Mouse (Mus musculus): ENCODE data around the gene Itgb5. TPM values are rescaled to one million over a fixed set of nuclear protein-coding genes. Genes with fewer than 3 reads are reported as not detected.

Itgb5 gene
- polyA plus RNA-seq, 1 experiment from 2014 or later: 61.4 TPM

- Histone ChIP-seq H3K9me3 (replicated peaks) (no peaks in the 10 kb centered on the region), H3K4me1 (replicated peaks) (peaks cover 48% of the 10 kb centered on the region), H3K4me2 (peak overlapping the region; percentile 67), H3K4me3 (peak overlapping the region; percentile 40), H3K36me3 (no peaks in the 10 kb centered on the region), H3K27me3 (no peaks in the 10 kb centered on the region), H3K27ac (peak overlapping the region; percentile 79), H3K9ac (peak overlapping the region; percentile 54)
- ATAC-seq (replicated peaks; ENCODE audit: insufficient number of reproducible peaks, insufficient read depth, low FRiP score, low read depth): no peak
- 19% methylated on average over 5 of the region's 5 CpGs for WGBS
These were observed 3.9 kb downstream of the Itgb5 start for GRCm38 (mm10) chr16:33833429-33833753.

DNA sequence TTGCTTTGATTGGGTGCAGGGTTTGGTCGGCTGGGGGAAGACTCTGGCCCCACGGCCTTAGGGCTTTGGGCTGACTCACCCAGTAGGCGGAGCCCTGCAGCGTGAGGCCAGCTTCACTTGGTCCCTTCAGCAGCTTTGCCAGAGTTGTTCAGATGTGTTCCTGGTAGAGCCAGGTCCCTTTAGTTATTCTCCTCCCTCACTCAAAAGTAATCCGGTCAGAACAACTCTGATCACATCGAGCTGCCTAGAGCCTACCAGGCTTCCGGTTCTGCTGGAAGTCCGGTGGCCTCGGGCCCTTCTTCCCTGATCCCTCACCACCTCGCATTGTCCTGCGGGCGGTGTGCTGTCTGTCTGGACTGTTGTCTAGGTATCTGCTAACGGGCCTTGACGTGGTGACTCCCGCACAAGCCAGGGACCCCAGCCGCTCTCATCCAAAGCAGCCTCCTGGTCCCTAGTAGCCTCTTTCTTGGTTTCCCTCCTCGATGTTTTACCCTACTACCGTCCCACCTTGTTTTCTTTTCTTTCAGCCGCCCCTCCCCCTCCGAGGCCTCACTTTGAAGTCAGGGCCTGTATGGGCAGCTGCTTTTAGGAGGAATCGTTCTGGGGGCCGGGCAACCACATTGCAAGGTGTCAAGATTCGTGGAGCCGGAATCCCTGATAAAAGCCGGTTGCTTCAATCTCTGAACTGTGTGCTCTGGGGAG lies 4.5 kb downstream of the Itgb5 start:
- Histone ChIP-seq H3K27ac (peak overlapping the region; percentile 79), H3K4me2 (peak overlapping the region; percentile 67), H3K9me3 (replicated peaks) (no peaks in the 10 kb centered on the region), H3K4me3 (peak overlapping the region; percentile 40), H3K27me3 (no peaks in the 10 kb centered on the region), H3K4me1 (replicated peaks) (peaks cover 48% of the 10 kb centered on the region), H3K9ac (peak overlapping the region; percentile 54), H3K36me3 (no peaks in the 10 kb centered on the region)
- ATAC-seq (replicated peaks; ENCODE audit: insufficient number of reproducible peaks, insufficient read depth, low FRiP score, low read depth): no peak; the same call in 1 of the 2 replicates
- WGBS: 4% methylated on average over 25 of the region's 25 CpGs

DNA sequence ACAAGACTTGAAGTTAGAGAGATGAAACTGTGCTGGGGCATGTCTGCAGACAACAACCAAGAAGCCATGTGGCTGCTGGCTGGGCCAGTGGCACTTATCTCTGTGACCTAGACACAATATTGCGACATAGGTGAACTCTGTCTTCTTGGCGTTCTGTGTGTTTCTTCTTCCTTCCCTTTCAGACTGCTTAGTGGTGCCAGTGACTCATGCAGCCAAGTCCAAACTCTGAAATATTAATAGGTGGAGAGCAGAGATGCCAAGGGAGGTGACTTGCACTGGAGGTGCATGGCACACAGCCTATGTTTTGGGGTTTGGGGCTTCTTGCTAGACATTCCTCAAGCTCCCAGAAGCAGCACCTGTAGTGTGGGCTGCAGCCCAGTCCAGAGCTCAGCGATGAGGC lies 7.2 kb downstream of the Itgb5 start:
- WGBS: 60% methylated on average over 3 of the region's 3 CpGs
- Histone ChIP-seq H3K36me3 (no peaks in the 10 kb centered on the region), H3K4me1 (replicated peaks) (peaks cover 46% of the 10 kb centered on the region), H3K27ac (no peak overlapping the region), H3K9ac (no peak overlapping the region), H3K4me2 (no peak overlapping the region), H3K4me3 (no peak overlapping the region), H3K9me3 (replicated peaks) (no peaks in the 10 kb centered on the region), H3K27me3 (no peaks in the 10 kb centered on the region)
- no peak for ATAC-seq (replicated peaks; ENCODE audit: insufficient number of reproducible peaks, insufficient read depth, low FRiP score, low read depth)

DNA sequence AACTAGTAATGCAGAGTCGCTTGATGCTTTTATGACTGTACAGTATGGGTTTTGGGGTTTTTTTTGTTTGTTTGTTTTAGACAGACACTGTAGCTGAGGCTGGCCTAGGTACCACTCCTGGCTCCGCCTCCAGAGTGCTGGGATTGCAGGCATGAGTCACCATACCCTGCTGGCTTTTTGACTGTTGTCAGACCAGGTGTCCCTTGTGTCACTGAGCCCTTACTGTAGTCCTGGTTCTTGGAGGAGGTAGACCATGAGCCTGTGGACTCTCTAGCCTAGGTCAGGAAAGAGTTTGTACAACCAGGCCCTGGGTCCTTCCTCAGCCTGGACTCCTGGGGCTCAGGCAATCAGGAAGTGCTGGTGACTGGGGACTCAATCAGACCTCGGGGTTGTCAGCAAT lies 7.7 kb downstream of the Itgb5 start:
- H3K9ac ChIP-seq: no peak overlapping the region
- H3K36me3 ChIP-seq: no peaks in the 10 kb centered on the region
- no peak overlapping the region for H3K27ac ChIP-seq
- ATAC-seq (replicated peaks; ENCODE audit: insufficient number of reproducible peaks, insufficient read depth, low FRiP score, low read depth): no peak
- peaks cover 43% of the 10 kb centered on the region for H3K4me1 ChIP-seq (replicated peaks)
- no peaks in the 10 kb centered on the region for H3K9me3 ChIP-seq (replicated peaks)
- no peak overlapping the region for H3K4me3 ChIP-seq
- H3K27me3 ChIP-seq: no peaks in the 10 kb centered on the region
- H3K4me2 ChIP-seq: no peak overlapping the region
- WGBS: 65% methylated on average over 3 of the region's 3 CpGs

DNA sequence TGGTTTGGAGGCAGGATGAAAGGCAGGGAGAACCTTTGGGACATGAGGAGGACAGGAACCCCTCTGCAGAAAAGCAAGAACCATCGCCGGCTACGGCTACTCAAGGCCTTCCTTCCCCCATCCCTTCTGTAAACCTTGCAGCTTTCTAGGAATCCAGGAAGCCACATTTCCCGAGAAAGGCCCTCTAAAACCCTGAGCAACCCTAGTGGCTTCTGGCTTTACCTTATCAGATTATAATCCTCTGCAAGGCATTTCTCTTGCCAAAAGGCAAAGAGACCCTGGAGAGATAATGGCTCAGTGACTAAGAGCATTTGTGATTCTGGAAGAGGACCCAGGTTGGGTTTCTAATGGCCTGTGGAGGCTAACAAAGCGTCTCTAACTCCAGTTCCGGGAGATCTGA lies 11.2 kb downstream of the Itgb5 start:
- no peak for ATAC-seq (replicated peaks; ENCODE audit: insufficient number of reproducible peaks, insufficient read depth, low FRiP score, low read depth)
- no peak overlapping the region for H3K4me3 ChIP-seq
- peaks cover 22% of the 10 kb centered on the region for H3K4me1 ChIP-seq (replicated peaks)
- H3K4me2 ChIP-seq: no peak overlapping the region
- H3K27ac ChIP-seq: no peak overlapping the region
- H3K9ac ChIP-seq: no peak overlapping the region
- no peaks in the 10 kb centered on the region for H3K27me3 ChIP-seq
- H3K9me3 ChIP-seq (replicated peaks): no peaks in the 10 kb centered on the region
- 56% methylated on average over 6 of the region's 6 CpGs for WGBS
- no peaks in the 10 kb centered on the region for H3K36me3 ChIP-seq

- no peak overlapping the region for H3K4me3 ChIP-seq
- peaks cover 8% of the 10 kb centered on the region for H3K36me3 ChIP-seq
- no peak overlapping the region for H3K9ac ChIP-seq
- no peaks in the 10 kb centered on the region for H3K27me3 ChIP-seq
- H3K4me1 ChIP-seq (replicated peaks): peaks cover 21% of the 10 kb centered on the region
- 70% methylated on average over 12 of the region's 12 CpGs for WGBS
- no peak overlapping the region for H3K27ac ChIP-seq
- no peaks in the 10 kb centered on the region for H3K9me3 ChIP-seq (replicated peaks)
- H3K4me2 ChIP-seq: no peak overlapping the region
- no peak for ATAC-seq (replicated peaks; ENCODE audit: insufficient number of reproducible peaks, insufficient read depth, low FRiP score, low read depth)
These were observed 12.8 kb downstream of the Itgb5 start for GRCm38 (mm10) chr16:33842081-33842880.

GRCm38 (mm10) chr16:33844150-33844611 lies 14.7 kb downstream of the Itgb5 start:
- Histone ChIP-seq H3K9ac (no peak overlapping the region), H3K4me2 (no peak overlapping the region), H3K4me1 (replicated peaks) (peaks cover 15% of the 10 kb centered on the region), H3K4me3 (no peak overlapping the region), H3K36me3 (peaks cover 8% of the 10 kb centered on the region), H3K27ac (no peak overlapping the region), H3K9me3 (replicated peaks) (no peaks in the 10 kb centered on the region), H3K27me3 (no peaks in the 10 kb centered on the region)
- WGBS: 66% methylated on average over 4 of the region's 4 CpGs
- ATAC-seq (replicated peaks; ENCODE audit: insufficient number of reproducible peaks, insufficient read depth, low FRiP score, low read depth): no peak

- no peaks in the 10 kb centered on the region for H3K9me3 ChIP-seq (replicated peaks)
- no peak overlapping the region for H3K27ac ChIP-seq
- peaks cover 8% of the 10 kb centered on the region for H3K36me3 ChIP-seq
- no peak for ATAC-seq (replicated peaks; ENCODE audit: insufficient number of reproducible peaks, insufficient read depth, low FRiP score, low read depth)
- H3K9ac ChIP-seq: no peak overlapping the region
- H3K4me2 ChIP-seq: no peak overlapping the region
- 84% methylated on average over 6 of the region's 6 CpGs for WGBS
- H3K27me3 ChIP-seq: no peaks in the 10 kb centered on the region
- no peak overlapping the region for H3K4me3 ChIP-seq
- peaks cover 15% of the 10 kb centered on the region for H3K4me1 ChIP-seq (replicated peaks)
These were observed 15.4 kb downstream of the Itgb5 start for GRCm38 (mm10) chr16:33844866-33845265.

DNA sequence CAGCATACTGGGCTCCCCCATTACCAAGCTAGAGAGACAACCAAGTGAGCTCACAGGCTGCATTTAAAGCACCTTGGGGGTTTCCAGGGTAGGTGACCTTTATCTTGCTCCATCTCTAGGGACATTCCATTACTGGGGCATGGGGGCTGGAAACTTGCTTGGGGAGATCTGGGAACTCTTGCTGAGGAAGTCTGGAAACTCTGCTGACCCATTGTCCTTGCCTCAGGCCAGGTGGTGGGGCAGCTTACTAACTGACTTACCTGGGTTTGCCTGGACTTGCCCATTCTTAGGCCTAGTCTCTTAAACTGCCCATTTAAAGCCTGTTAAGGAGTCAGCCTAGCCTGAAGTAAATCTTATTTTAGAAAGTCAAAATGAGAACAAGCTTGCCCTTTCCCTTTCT lies 23.8 kb downstream of the Itgb5 start:
- Histone ChIP-seq H3K4me3 (no peak overlapping the region), H3K36me3 (peaks cover 5% of the 10 kb centered on the region; the same call in 1 of the 2 replicates), H3K9ac (no peak overlapping the region), H3K27me3 (no peaks in the 10 kb centered on the region), H3K4me1 (replicated peaks) (no peaks in the 10 kb centered on the region; the same call in 1 of the 2 replicates), H3K9me3 (replicated peaks) (no peaks in the 10 kb centered on the region), H3K4me2 (no peak overlapping the region), H3K27ac (no peak overlapping the region)
- no peak for ATAC-seq (replicated peaks; ENCODE audit: insufficient number of reproducible peaks, insufficient read depth, low FRiP score, low read depth)

DNA sequence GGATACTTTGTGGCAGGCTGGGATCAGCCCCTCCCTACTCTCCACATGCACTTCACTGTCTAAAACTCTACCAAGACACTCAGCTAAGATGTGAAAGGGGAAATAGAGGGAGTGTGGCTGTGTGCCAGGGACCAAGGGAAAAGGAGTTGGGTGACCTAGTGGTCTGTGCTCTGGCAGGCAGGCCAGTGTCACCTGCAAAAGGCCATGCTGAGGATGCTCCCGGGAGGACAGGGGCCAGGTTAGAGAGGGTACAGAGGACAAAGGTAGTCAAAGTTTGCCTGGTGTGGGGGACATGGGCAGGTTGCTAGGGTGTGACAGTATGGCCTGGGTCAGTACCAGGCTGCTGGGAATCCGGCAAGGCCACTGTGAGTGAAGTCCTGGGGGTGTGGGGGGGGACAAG lies 29.3 kb downstream of the Itgb5 start:
- H3K9me3 ChIP-seq (replicated peaks): no peaks in the 10 kb centered on the region
- no peaks in the 10 kb centered on the region for H3K36me3 ChIP-seq
- 76% methylated on average over 2 of the region's 2 CpGs for WGBS
- no peak overlapping the region for H3K4me2 ChIP-seq
- no peak for ATAC-seq (replicated peaks; ENCODE audit: insufficient number of reproducible peaks, insufficient read depth, low FRiP score, low read depth)
- peaks cover 26% of the 10 kb centered on the region for H3K4me1 ChIP-seq (replicated peaks)
- no peak overlapping the region for H3K4me3 ChIP-seq
- H3K9ac ChIP-seq: no peak overlapping the region
- no peak overlapping the region for H3K27ac ChIP-seq
- no peaks in the 10 kb centered on the region for H3K27me3 ChIP-seq

DNA sequence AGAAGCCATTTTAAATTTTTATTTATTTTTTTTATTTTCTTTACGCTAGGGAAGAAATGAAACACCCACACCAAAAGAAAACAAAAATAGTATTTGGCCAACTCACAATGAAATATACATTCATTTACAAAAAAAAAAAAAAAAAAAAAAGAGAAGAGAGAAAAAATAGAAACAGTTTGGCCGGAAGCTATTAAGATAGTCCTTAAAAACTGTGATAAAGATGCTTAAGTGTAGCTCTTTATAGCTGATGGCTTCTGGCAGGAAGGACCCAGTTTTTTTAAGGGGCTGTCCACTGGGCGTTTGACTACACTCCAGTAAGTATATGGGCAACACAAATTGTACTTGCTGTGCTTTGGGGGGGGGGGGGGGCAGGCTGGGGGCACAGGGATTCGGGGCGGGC lies 29.9 kb downstream of the Itgb5 start:
- Histone ChIP-seq H3K4me1 (replicated peaks) (peaks cover 26% of the 10 kb centered on the region), H3K9me3 (replicated peaks) (no peaks in the 10 kb centered on the region), H3K4me3 (no peak overlapping the region), H3K36me3 (no peaks in the 10 kb centered on the region), H3K27ac (peak overlapping the region; percentile 60), H3K9ac (no peak overlapping the region), H3K4me2 (peak overlapping the region; percentile 44), H3K27me3 (no peaks in the 10 kb centered on the region)
- ATAC-seq (replicated peaks; ENCODE audit: insufficient number of reproducible peaks, insufficient read depth, low FRiP score, low read depth): no peak
- 32% methylated on average over 5 of the region's 5 CpGs for WGBS
